Mouse (Mus musculus) lung, embryonic 16.5 days (tissue): ENCODE data around the gene 1810009A15Rik. TPM values are rescaled to one million over a fixed set of nuclear protein-coding genes. Genes with fewer than 3 reads are reported as not detected.

Experiments
- ATAC-seq: fragments of 200-750 bp; cut with Nextera tagmentation; 2 replicates; pipeline ENCODE4 v1.8.0; 2017; ENCODE audit warnings: low read depth, mild to moderate bottlenecking, moderate library complexity
- H3K27ac ChIP-seq: fragments of 300-500 bp; sonication (generic); 2 replicates; pipeline ENCODE4 v1.5.1; 2014; ENCODE audit warnings: mild to moderate bottlenecking, control low read depth, low read length
- H3K27me3 ChIP-seq: fragments of 300-500 bp; sonication (generic); 2 replicates; pipeline ENCODE4 v1.6.1; 2014; ENCODE audit warnings: low read depth, low read length, mixed read lengths; ENCODE audit not compliant: control insufficient read depth, insufficient read depth
- H3K36me3 ChIP-seq: fragments of 300-500 bp; sonication (generic); 2 replicates; pipeline ENCODE4 v1.6.1; 2014; ENCODE audit warnings: low read length; ENCODE audit not compliant: control insufficient read depth, insufficient read depth
- H3K4me1 ChIP-seq: fragments of 300-500 bp; sonication (generic); replicated peaks from 2 replicates; pipeline ENCODE4 v1.6.1; 2014; ENCODE audit warnings: low read length, mixed read lengths; ENCODE audit not compliant: control insufficient read depth, insufficient read depth
- H3K4me2 ChIP-seq: fragments of 300-500 bp; sonication (generic); 2 replicates; pipeline ENCODE4 v1.6.1; 2014; ENCODE audit warnings: low read depth, low read length, control low read depth
- H3K4me3 ChIP-seq: fragments of 300-500 bp; sonication (generic); 2 replicates; pipeline ENCODE4 v1.5.1; 2014; ENCODE audit warnings: mild to moderate bottlenecking, low read length, control low read depth
- H3K9ac ChIP-seq: fragments of 300-500 bp; sonication (generic); 2 replicates; pipeline ENCODE4 v1.6.1; 2014; ENCODE audit warnings: low read length, control low read depth
- H3K9me3 ChIP-seq: fragments of 300-500 bp; sonication (generic); 2 replicates; pipeline ENCODE4 v1.6.1; 2016; ENCODE audit warnings: low read length; ENCODE audit not compliant: control insufficient read depth
- WGBS: fragments of 180-500 bp; shearing (Covaris S2); extraction: QIAGEN DNeasy Blood & Tissue Kit; methylation state at CpG from one replicate; pipeline ENCODE4 v1.1.7; 2014; 5-methylcytosine and 5-hydroxymethylcytosine counted together
- polyA plus RNA-seq: library from polyadenylated mRNA; unstranded; fragments of >200 nt; fragmentation: Nextera tagmentation; extraction: Ambion mirVana; gene quantifications from 2 replicates; pipeline ENCODE4 v1.2.1, GENCODE M21; 2015

Gene 1810009A15Rik
- 68.4 and 71.4 TPM in 2 replicates for polyA plus RNA-seq

- Histone ChIP-seq H3K27me3 (no peaks in the 10 kb centered on the region), H3K9ac (peak within 1 kb of the TSS; percentile 84), H3K4me1 (peaks cover 16% of the 10 kb centered on the region), H3K4me2 (peak within 1 kb of the TSS; percentile 79), H3K4me3 (peak within 1 kb of the TSS; percentile 76), H3K36me3 (peaks cover 8% of the 10 kb centered on the region; the same call in 1 of the 2 replicates), H3K9me3 (no peaks in the 10 kb centered on the region), H3K27ac (peak within 1 kb of the TSS; percentile 83)
- WGBS, result 1% methylated on average over 58 of the region's 58 CpGs
- peak; percentile 96 for ATAC-seq
These were observed at the start of gene 1810009A15Rik, which contains the start of gene Gm49416 for GRCm38 (mm10) chr19:8888511-8889385. Gene 1810009A15Rik (plus strand): TSS chr19:8888853. Gene Gm49416 (plus strand): TSS chr19:8888926.

GRCm38 (mm10) chr19:8839103-8839907, 49.3 kb upstream of the 1810009A15Rik start, which contains the start of gene Gng3:
Gene Gng3 (minus strand): TSS chr19:8839194.
- peaks cover 18% of the 10 kb centered on the region for H3K4me1 ChIP-seq
- ATAC-seq, result no peak
- peaks cover 6% of the 10 kb centered on the region for H3K36me3 ChIP-seq
- no peaks in the 10 kb centered on the region for H3K27me3 ChIP-seq
- WGBS, result 71% methylated on average over 11 of the region's 11 CpGs
- peak within 1 kb of the TSS; percentile 89 for H3K9ac ChIP-seq
- peak within 1 kb of the TSS; percentile 95 for H3K4me2 ChIP-seq
- peak within 1 kb of the TSS; percentile 98 for H3K27ac ChIP-seq
- H3K4me3 ChIP-seq, result peak within 1 kb of the TSS; percentile 64
- no peaks in the 10 kb centered on the region for H3K9me3 ChIP-seq

- 26% methylated on average over 29 of the region's 29 CpGs for WGBS
- Histone ChIP-seq H3K4me1 (peaks cover 18% of the 10 kb centered on the region), H3K36me3 (no peaks in the 10 kb centered on the region; the same call in 1 of the 2 replicates), H3K4me3 (peak overlapping the region; percentile 66), H3K27me3 (no peaks in the 10 kb centered on the region), H3K9me3 (no peaks in the 10 kb centered on the region), H3K4me2 (peak overlapping the region; percentile 84), H3K9ac (peak overlapping the region; percentile 70), H3K27ac (no peak overlapping the region)
- peak; percentile 73 for ATAC-seq
These were observed 48.5 kb upstream of the 1810009A15Rik start for GRCm38 (mm10) chr19:8839908-8840791.

- peaks cover 18% of the 10 kb centered on the region for H3K4me1 ChIP-seq
- peak overlapping the region; percentile 66 for H3K4me3 ChIP-seq
- no peak for ATAC-seq
- WGBS, result 89% methylated on average over 7 of the region's 7 CpGs
- H3K9me3 ChIP-seq, result no peaks in the 10 kb centered on the region
- H3K27me3 ChIP-seq, result no peaks in the 10 kb centered on the region
- H3K36me3 ChIP-seq, result no peaks in the 10 kb centered on the region; the same call in 1 of the 2 replicates
- no peak overlapping the region for H3K27ac ChIP-seq
- H3K4me2 ChIP-seq, result peak overlapping the region; percentile 84
- peak overlapping the region; percentile 70 for H3K9ac ChIP-seq
These were observed 47.6 kb upstream of the 1810009A15Rik start for GRCm38 (mm10) chr19:8841012-8841411.

- ATAC-seq, result no peak
- 84% methylated on average over 6 of the region's 6 CpGs for WGBS
These were observed 45.7 kb upstream of the 1810009A15Rik start for GRCm38 (mm10) chr19:8842961-8843360.

GRCm38 (mm10) chr19:8844371-8845129, 44.1 kb upstream of the 1810009A15Rik start:
- no peaks in the 10 kb centered on the region for H3K9me3 ChIP-seq
- peaks cover 12% of the 10 kb centered on the region for H3K36me3 ChIP-seq
- no peaks in the 10 kb centered on the region for H3K27me3 ChIP-seq
- H3K4me1 ChIP-seq, result peaks cover 10% of the 10 kb centered on the region
- ATAC-seq, result 0 out of 2 replicates have a peak, but pooled peaks have one; percentile 1
- no peak overlapping the region for H3K4me3 ChIP-seq
- H3K4me2 ChIP-seq, result no peak overlapping the region
- no peak overlapping the region for H3K27ac ChIP-seq
- 61% methylated on average over 5 of the region's 5 CpGs for WGBS
- H3K9ac ChIP-seq, result no peak overlapping the region

More at GRCm38 (mm10) chr19:8842961-8843360, 45.7 kb upstream of the 1810009A15Rik start:
- peaks cover 18% of the 10 kb centered on the region for H3K4me1 ChIP-seq
- peaks cover 12% of the 10 kb centered on the region for H3K36me3 ChIP-seq
- H3K4me2 ChIP-seq, result no peak overlapping the region
- no peak overlapping the region for H3K9ac ChIP-seq
- H3K27me3 ChIP-seq, result no peaks in the 10 kb centered on the region
- H3K4me3 ChIP-seq, result no peak overlapping the region
- H3K9me3 ChIP-seq, result no peaks in the 10 kb centered on the region
- H3K27ac ChIP-seq, result no peak overlapping the region

GRCm38 (mm10) chr19:8848356-8848755, 40.3 kb upstream of the 1810009A15Rik start:
- ATAC-seq, result no peak
- Histone ChIP-seq H3K9ac (no peak overlapping the region), H3K4me2 (no peak overlapping the region), H3K9me3 (no peaks in the 10 kb centered on the region), H3K4me3 (no peak overlapping the region), H3K4me1 (no peaks in the 10 kb centered on the region), H3K27me3 (no peaks in the 10 kb centered on the region), H3K27ac (no peak overlapping the region), H3K36me3 (peaks cover 12% of the 10 kb centered on the region)
- 65% methylated on average over 5 of the region's 5 CpGs for WGBS

GRCm38 (mm10) chr19:8850402-8850901, 38.2 kb upstream of the 1810009A15Rik start, which contains the start of gene Lrrn4cl:
Gene Lrrn4cl (plus strand): TSS chr19:8850768.
- peak; percentile 76; the same call in 1 of the 2 replicates for ATAC-seq
- WGBS, result 19% methylated on average over 7 of the region's 7 CpGs
- peaks cover 12% of the 10 kb centered on the region for H3K36me3 ChIP-seq
- H3K9ac ChIP-seq, result peak within 1 kb of the TSS; percentile 14; the same call in 1 of the 2 replicates
- no peaks in the 10 kb centered on the region for H3K9me3 ChIP-seq
- no peaks in the 10 kb centered on the region for H3K4me1 ChIP-seq
- no peak within 1 kb of the TSS for H3K4me3 ChIP-seq
- no peak within 1 kb of the TSS for H3K27ac ChIP-seq
- peak within 1 kb of the TSS; percentile 11 for H3K4me2 ChIP-seq
- no peaks in the 10 kb centered on the region for H3K27me3 ChIP-seq
